Mouse (Mus musculus): ENCODE measurements at regions not wholly inside any gene's neighbourhood (a gene's known extent, or its start where the extent isn't known, plus 50 kb on each side); places are given as distances from the start of the nearest gene placed in this dataset.

- no peak for TF ChIP-seq CTCF (IDR thresholded peaks at IDR 0.05; ENCODE audit: low read depth, low read length)
- TF ChIP-seq POLR2A (IDR thresholded peaks at IDR 0.05; ENCODE audit: insufficient read depth, low read length), result no peak
- TF ChIP-seq EP300 (IDR thresholded peaks at IDR 0.05; ENCODE audit: insufficient read depth, low read depth, low read length), result no peak
Measured at GRCm38 (mm10) chr17:68112763-68113330, 108.9 kb upstream of the Arhgap28 start.
